Mouse (Mus musculus): Measurements from ENCODE around the gene Topbp1.

Gene Topbp1
- long read RNA-seq, experiment 1, full-length matches to known transcripts, result 1 of 9 reads
- long read RNA-seq, experiment 1, partial matches to known transcripts, result 6 of 9 reads
- long read RNA-seq, experiment 1, other reads (novel, unspliced or antisense), result 2 of 9 reads
- long read RNA-seq, experiment 2, full-length matches to known transcripts, result 3 of 14 reads
- long read RNA-seq, experiment 2, partial matches to known transcripts, result 9 of 14 reads
- long read RNA-seq, experiment 2, other reads (novel, unspliced or antisense), result 2 of 14 reads

- intact Hi-C loops (cut with DNase I), result loop anchor here (5.0 kb wide), 2 partner anchors 98 to 213 kb away; no protein-coding TSS in a partner anchor
Observed at GRCm38 (mm10) chr9:103304927-103305326, at the start of gene Topbp1, which contains the start of gene 1300017J02Rik. TSS of gene Topbp1 (plus strand) at chr9:103305215. TSS of gene 1300017J02Rik (minus strand) at chr9:103305082.

DNA sequence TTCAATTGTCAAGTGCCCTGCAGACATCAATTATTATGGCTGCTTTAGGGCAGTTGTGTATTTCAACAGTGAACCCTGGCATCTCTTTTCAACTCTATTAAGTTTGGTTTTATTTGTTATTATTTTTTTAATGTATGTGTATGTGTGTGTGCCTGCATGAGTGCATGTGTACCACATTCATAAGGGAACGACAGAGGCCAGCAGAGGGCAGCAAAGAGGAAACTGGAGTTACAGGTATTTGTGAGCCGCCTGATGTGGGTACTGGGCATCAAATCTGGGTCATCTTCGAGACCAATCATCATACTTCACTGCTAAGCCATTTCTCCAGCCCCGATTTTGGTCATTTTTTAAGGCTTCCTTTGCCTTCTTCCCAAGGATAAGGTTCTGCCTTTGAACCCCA is 39.2 kb upstream of the Topbp1 start:
- intact Hi-C loops (cut with DNase I), result no loop called here

DNA sequence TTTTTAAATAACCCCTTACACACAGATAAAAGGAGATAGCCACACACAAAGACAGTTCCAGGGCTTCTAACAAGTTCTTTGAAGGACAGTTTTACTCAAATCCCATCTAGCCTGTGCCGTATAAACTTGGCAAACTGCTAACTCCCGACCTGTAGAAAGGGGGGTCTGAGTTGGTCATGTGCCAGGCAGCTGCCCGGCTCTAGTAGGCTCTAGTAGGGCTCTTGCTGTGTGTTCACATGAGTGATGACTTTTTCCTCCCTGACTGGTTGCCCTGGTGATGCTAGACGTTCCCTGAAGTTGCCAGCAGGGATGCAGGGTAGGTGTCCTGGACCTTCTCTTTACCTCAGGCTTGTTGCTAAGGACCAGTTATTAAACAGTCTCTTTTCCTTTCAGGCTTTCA is 33.9 kb upstream of the Topbp1 start:
- intact Hi-C loops (cut with DNase I), result no loop called here

GRCm38 (mm10) chr9:103274819-103275218 is 30.2 kb upstream of the Topbp1 start:
- intact Hi-C loops (cut with DNase I), result no loop called here

GRCm38 (mm10) chr9:103275676-103276075 is 29.3 kb upstream of the Topbp1 start:
- intact Hi-C loops (cut with DNase I), result no loop called here

DNA sequence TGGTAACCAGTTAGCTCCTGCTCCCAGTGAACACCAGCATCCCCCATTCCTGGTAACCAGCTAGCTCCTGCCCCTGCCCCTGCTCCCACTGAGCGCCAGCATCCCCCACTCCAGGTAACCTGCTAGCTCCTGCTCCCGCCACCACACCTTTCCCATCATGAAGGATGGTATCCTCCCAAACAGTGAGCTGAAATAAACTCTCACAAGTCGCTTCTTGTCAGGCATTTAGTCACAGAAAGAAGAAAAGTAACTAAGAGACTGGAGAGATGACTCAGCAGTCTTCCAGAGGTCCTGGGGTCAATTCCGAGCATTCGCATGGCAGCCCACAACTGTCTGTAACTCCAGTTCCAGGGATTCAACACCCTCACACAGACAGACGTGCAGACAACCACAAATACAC is 28.1 kb upstream of the Topbp1 start:
- intact Hi-C loops (cut with DNase I), result no loop called here

DNA sequence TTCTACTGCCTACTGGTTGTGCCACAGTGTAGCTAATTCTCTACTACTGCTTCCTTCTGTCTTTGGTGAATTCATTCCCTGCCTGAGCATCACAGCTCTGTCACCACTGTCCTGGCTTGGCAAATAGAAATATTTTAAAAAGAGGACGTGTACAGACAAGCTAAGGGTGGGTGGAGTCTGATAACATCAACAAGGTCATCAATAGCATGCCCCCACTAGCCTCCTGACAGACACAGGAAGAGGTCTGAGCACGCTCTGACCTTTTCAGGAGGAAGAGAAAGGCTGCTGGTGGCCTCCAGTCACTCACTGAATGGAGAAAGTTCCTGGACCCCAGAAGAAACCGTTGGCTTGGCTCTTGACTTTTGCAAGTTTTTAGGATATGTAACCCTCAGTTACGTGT is 18.6 kb upstream of the Topbp1 start:
- intact Hi-C loops (cut with DNase I), result no loop called here

DNA sequence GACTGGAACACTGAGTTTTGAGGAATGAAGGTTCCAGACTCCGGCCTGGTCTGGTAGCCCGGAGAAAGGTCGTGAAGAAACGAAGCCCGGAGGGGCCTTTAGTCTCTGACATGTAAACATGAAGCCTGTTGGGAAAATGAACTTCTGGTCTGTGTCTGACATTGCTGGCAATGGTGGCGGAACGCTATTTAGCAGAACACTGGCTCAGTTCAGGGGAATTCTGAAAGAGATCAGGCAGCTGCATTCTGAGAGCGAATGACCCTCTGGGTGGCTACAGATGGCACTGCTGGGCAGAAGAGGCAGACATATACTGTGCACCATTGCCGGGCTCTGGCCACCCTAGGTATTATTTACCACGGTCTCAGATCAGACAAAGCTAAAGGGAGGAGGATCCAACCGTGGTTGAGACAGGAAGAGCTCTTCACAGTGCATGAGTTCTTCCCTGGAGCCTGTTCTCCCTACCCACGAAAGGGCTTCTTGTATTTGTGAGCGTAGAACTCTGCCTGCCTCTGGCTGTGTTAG is 18.1 kb upstream of the Topbp1 start:
- intact Hi-C loops (cut with DNase I), result no loop called here

DNA sequence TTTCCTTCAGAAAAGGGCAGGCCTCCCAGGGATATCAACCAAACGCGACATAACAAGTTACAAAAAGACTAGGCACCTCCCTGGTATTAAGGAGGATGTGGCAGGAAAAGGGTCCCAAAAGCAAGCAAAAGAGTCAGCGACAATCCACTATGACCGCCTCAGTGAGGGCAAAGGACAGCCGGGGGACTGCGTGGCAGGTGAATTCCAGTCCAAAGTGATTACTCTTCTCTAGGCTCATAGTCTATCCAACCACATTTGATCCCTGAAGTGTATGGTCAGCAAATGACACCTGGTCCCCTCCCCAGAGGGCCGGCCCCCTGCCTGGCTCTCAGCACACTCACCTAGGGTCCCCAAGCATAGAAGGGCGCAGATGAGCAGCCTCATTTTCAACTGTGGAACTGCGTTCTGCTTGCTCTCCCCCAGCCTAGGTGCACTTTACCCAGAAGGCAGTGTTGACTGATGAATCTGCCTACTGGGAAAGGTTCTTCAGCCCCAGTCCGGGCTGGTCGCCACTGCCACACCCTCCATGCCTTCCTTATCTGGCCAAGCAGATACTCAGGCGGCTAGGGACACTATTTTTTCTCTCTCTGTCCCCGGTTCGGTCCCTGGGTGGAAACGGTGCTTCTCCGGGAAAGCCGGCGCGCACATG is 17.1 kb upstream of the Topbp1 start:
- intact Hi-C loops (cut with DNase I), result no loop called here

- intact Hi-C loops (cut with DNase I), result no loop called here
Observed at GRCm38 (mm10) chr9:103288489-103289180, 16.4 kb upstream of the Topbp1 start.

DNA sequence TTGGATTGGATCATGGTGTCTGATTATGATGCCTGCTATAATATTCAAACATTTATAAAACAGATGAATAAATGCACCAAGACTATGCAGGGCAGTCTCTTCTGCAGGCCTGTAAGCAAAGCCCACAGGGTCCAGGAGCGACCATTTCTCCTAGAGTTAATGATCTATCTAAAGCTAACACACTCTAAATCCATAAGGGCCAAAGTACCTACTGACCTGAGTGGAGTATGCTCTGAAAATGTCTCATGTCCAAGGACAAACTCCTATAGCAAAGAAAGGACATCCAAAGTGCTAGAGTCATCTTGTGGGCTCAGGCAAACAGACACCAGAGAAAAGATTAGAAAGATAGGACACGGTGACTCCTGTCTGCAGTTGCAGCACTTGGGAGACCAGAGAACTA is 10.5 kb upstream of the Topbp1 start:
- intact Hi-C loops (cut with DNase I), result no loop called here

DNA sequence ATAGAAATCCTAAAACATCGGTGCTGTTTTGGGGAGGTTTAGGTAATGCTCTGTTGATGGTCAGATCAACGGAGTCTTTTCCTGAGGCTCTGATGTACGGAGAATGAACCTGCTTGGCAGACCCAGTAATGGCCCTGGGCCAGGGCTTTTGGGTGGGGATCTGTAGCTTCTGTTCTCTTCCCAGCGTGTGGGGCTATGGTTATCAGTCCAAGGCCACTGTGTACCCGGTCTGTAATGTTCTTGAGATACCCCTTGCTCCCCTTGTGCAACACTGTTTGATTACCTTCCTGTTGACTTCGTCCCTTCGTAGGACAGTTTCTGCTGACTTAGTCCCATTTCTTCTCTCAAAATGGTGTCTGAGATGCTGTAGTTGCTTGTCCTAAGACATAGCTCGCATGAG is 3.9 kb upstream of the Topbp1 start:
- intact Hi-C loops (cut with DNase I), result loop anchor here (5.0 kb wide), 2 partner anchors 94 to 209 kb away; no protein-coding TSS in a partner anchor

- intact Hi-C loops (cut with DNase I), result loop anchor here (1.0 to 5.0 kb wide), 3 partner anchors 77 to 210 kb away; no protein-coding TSS in a partner anchor
Observed at GRCm38 (mm10) chr9:103302239-103302638, 2.8 kb upstream of the Topbp1 start.

DNA sequence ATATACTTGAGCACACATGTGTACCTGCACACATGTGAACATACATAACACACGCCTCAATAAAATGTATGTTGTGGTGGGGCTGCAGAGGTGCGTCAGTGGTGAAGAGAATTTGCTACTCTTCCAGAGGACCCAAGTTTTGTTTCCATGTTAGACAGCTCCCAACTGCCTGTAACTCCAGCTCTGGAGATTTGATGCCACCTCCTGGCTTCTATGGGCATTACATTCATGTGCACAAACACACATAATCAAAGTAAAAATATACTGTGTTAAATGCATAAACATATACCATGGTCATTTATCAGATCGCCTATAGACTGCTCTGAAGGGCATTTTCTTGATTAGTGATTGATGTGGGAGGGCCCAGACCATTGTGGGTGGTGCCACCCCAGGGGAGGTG is 2.3 kb upstream of the Topbp1 start:
- intact Hi-C loops (cut with DNase I), result loop anchor here (1.0 to 5.0 kb wide), 3 partner anchors 77 to 210 kb away; no protein-coding TSS in a partner anchor

DNA sequence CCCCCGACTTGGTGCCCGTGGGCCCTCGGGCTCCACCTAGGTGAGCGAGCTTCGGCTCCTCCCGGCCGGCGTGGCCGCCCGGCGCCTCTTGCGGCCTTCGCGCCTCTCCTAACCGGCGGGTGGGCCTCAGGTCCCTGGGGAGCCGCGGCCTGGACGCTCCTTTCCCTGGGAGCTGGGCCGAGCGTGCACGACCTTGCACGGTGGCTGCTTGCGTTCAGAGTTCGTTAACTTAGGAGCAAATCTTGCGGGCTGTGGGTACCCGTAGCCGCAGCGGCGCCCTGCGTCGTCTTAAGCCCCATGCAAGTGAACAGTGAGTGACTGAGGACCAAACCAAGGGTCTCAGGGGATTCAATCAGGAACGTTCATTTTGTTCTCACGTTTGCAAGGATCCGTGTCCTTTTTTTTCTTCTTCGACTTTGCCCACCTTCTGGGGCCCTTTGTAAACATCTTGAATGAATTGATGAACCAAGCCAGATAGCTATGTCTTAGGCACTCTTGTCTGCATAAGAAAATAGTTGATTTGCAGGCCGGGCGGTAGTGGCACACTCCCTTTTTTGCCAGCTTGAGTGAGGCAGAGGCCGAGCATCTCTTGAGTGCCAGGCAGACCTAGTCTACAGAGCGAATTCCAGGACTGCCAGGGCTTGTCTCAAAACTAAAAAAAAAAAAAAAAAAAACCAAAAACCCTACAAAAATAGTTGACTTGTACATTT is 472 bp downstream of the Topbp1 start:
- intact Hi-C loops (cut with DNase I), result no loop called here

DNA sequence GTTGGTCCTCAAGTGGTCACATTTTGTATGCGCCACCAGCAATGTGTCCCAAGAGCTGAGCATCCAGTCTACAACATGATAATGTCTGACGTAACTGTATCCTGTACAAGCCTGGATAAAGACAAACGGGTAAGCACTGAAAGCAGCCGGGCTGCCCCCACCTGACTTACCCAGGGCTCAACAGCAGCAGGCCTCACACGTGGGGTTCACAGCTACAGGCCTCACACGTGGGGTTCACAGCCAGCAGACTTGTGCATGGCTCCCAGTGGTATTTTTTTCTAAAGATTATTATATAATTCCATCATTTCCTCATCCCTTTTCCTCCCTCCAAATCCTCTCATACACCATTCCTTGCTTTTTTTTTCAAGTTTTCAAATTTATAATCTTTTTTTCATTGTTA is 4.8 kb downstream of the Topbp1 start:
- intact Hi-C loops (cut with DNase I), result no loop called here

- intact Hi-C loops (cut with DNase I), result loop anchor here (5.0 kb wide), 1 partner anchor 648 kb away; no protein-coding TSS in a partner anchor
Observed at GRCm38 (mm10) chr9:103324678-103325077, 19.7 kb downstream of the Topbp1 start.

GRCm38 (mm10) chr9:103326449-103326848 is 21.4 kb downstream of the Topbp1 start:
- intact Hi-C loops (cut with DNase I), result no loop called here

DNA sequence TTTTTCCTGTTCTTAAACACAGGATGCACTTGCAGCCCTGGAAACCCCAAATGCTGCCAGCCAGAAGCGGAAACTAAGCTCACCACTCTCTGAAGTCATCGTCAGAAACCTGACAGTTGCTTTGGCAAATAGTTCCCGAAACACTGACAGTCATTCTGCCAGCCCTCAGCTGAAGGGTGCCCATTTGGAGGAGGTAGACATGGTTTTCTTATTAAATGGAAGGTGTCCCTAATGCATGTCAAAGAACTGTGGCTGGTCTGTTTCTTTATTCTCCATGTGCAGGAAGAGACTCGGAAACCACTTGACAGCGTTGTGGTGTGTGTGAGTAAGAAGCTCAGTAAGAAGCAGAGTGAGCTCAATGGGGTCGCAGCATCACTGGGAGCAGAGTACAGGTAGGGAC is 27.6 kb downstream of the Topbp1 start:
- intact Hi-C loops (cut with DNase I), result no loop called here

DNA sequence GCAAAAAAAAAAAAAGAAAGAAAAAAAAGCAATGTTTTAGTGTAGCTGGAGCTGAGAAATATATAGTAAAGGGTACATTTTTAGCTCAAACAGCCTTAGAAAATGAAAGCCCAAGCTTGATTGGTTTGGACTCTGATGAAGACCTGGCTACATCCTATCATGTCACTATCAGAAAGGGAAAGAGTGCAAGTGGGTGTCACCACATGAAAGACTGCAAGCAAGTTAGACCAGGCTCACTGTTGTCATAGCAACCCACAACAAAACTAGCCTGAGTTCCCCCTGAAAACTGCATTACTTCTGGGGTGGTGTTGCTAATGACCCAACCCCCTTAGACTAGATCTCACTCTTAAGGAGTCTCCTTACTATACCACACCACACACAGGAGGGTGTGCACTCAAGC is 31.9 kb downstream of the Topbp1 start:
- intact Hi-C loops (cut with DNase I), result no loop called here

- intact Hi-C loops (cut with DNase I), result no loop called here
Observed at GRCm38 (mm10) chr9:103347045-103347444, 42.0 kb downstream of the Topbp1 start.
